Mouse (Mus musculus) G1E (cell line): Measurements from ENCODE around the gene Cds2.

Source experiments
- CTCF ChIP-seq: IDR thresholded peaks from 2 replicates; pipeline ENCODE4 v1.5.1; 2012; ENCODE audit warnings: low read depth, low read length, inconsistent platforms, mixed read lengths
- POLR2AphosphoS5 ChIP-seq: IDR thresholded peaks from 2 replicates; pipeline ENCODE4 v1.6.1; 2012; ENCODE audit warnings: low read depth, low read length, inconsistent platforms; ENCODE audit not compliant: insufficient replicate concordance
- TAL1 ChIP-seq: conservative IDR thresholded peaks from 2 replicates; pipeline ENCODE4 v1.6.1; 2012; ENCODE audit warnings: low read depth, low read length, inconsistent platforms, mixed read lengths

- TF ChIP-seq TAL1: no peak
- TF ChIP-seq CTCF: no peak
- no peak for TF ChIP-seq POLR2AphosphoS5
Observed at GRCm38 (mm10) chr2:132232413-132232945, 30.5 kb upstream of the Cds2 start.
